Comparison of ENCODE assay signal across 10 mouse cellular contexts in the genomic region with DNA sequence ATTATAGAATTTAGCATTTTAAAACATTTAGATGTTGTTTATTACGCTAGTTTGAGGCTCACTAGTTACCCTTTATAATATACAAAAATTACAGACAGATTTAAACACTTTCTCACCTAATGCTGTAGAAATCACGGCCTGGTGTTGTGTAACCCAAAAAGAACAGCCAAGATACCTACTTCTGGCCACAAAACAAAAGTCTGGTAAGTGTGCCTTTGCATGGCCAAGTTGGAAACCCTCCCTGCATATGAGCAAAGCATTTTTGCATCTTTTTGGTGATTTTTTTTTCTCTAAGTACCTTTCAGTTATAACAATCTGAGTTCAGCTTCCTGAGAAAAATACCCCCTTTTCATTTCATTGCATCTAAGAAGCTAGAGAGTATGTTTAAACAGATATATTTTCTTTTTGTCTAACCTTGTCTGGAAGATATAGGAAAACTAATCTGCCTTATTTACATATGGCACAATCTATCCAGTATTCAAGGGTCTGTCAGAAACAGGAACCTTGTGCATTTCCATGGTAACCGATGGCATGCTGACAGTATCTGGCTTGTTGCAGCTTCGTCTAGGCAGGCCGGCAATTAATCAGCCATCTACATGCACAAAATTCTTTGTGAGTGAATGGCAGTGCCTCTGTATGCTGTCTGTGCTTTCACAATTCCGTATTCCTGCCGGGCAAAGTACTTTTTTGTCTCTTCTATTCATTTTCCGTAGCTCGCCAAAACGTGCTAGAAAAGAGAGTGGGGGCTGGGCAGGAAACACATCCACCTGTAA.
DNase-seq lines count a peak whose midpoint lies in the region; ATAC-seq and TF ChIP-seq lines count a peak whose summit lies in the region.
"Had no signal": no experiment of that assay in that cellular context is flagged by ENCODE, and none has a peak within 500 bp of the region (broad histone marks: within the 10 kb centered on the region; RNA-seq: fewer than 3 reads in every experiment).

No protein-coding gene starts in this region.

- TF ChIP-seq CTCF in MEL (IDR thresholded peaks at IDR 0.05 in 2 of 3, conservative IDR thresholded peaks at IDR 0.05 in 1 of 3; ENCODE audit: control insufficient read depth in 1 of 3, insufficient read depth in 1 of 3, low read depth in 2 of 3, low read length in 3 of 3, poor library complexity in 1 of 3, severe bottlenecking in 1 of 3) = no peak

- peak overlapping the region; percentile 35 to 44 for H3K4me3 ChIP-seq in MEL (ENCODE audit: control insufficient read depth in 1 of 2, insufficient read depth in 1 of 2, low read depth in 2 of 2, low read length in 2 of 2)
- H3K4me3 ChIP-seq in forebrain, embryonic 16.5 days (replicated peaks; ENCODE audit: low read length) = no peak overlapping the region
- no peak overlapping the region for H3K4me3 ChIP-seq in midbrain, embryonic 10.5 days

- peak overlapping the region; percentile 52 for H3K27ac ChIP-seq in MEL (ENCODE audit: control insufficient read depth, low read depth, low read length)
- H3K27ac ChIP-seq in forebrain, embryonic 16.5 days (ENCODE audit: low read length) = peak overlapping the region; percentile 82
- H3K27ac ChIP-seq in midbrain, embryonic 10.5 days (replicated peaks) = peak overlapping the region; percentile 71

- peaks cover 2 to 16% of the 10 kb centered on the region in 2 experiments; a peak in 3 of 4 replicates for H3K4me1 ChIP-seq in MEL (ENCODE audit: control insufficient read depth in 1 of 2, insufficient read depth in 2 of 2, low read length in 2 of 2)
- peaks cover 12% of the 10 kb centered on the region for H3K4me1 ChIP-seq in forebrain, embryonic 16.5 days (replicated peaks; ENCODE audit: control insufficient read depth, insufficient read depth, low read length)
- H3K4me1 ChIP-seq in midbrain, embryonic 10.5 days = peaks cover 13% of the 10 kb centered on the region

- WGBS in forebrain, embryonic 16.5 days = 6% methylated on average over 10 of the region's 10 CpGs
- WGBS in midbrain, embryonic 10.5 days = 56% methylated on average over 10 of the region's 10 CpGs

- no peaks in the 10 kb centered on the region for H3K9me3 ChIP-seq in MEL (replicated peaks; ENCODE audit: insufficient read depth, low read length)
- no peaks in the 10 kb centered on the region for H3K9me3 ChIP-seq in forebrain, embryonic 16.5 days (ENCODE audit: control insufficient read depth, low read length)
- no peaks in the 10 kb centered on the region for H3K9me3 ChIP-seq in midbrain, embryonic 10.5 days (replicated peaks)
- H3K9me3 ChIP-seq: G1E had no signal

- H3K27me3 ChIP-seq in MEL (ENCODE audit: control insufficient read depth in 1 of 2, insufficient read depth in 2 of 2, low read length in 2 of 2) = no peaks in the 10 kb centered on the region
- H3K27me3 ChIP-seq in forebrain, embryonic 16.5 days (replicated peaks; ENCODE audit: control insufficient read depth, insufficient read depth, low read length) = no peaks in the 10 kb centered on the region
- no peaks in the 10 kb centered on the region for H3K27me3 ChIP-seq in midbrain, embryonic 10.5 days (ENCODE audit: low read depth, poor library complexity, severe bottlenecking)

- DNase-seq in MEL (ENCODE audit: low read depth, low spot score) = peak; percentile 93
- DNase-seq in brain, adult 2 months (ENCODE audit: low read depth, low spot score) = peak; percentile 53
- peak; percentile 14 for DNase-seq in midbrain, embryonic 10.5 days (ENCODE audit: low spot score)
- DNase-seq in testis, postnatal 14 days (ENCODE audit: low spot score) = no peak
- no peak for DNase-seq in spleen, adult 12 weeks (ENCODE audit: low spot score)
- no peak for DNase-seq in ovary, postnatal 10 days (ENCODE audit: low spot score)
- DNase-seq in adrenal gland, postnatal 14 days = no peak
- DNase-seq: kidney, adult 11 months had no signal

- H3K9ac ChIP-seq in MEL (ENCODE audit: control insufficient read depth, low read depth, low read length, poor library complexity, severe bottlenecking) = no peak overlapping the region
- peak overlapping the region; percentile 33; the same call in 1 of the 2 replicates for H3K9ac ChIP-seq in forebrain, embryonic 16.5 days (replicated peaks; ENCODE audit: low read depth, low read length)

- peaks cover 0 to 15% of the 10 kb centered on the region in 2 experiments; a peak in 2 of 4 replicates for H3K36me3 ChIP-seq in MEL (ENCODE audit: control insufficient read depth in 1 of 2, insufficient read depth in 2 of 2, low read length in 2 of 2)
- no peaks in the 10 kb centered on the region for H3K36me3 ChIP-seq in forebrain, embryonic 16.5 days (ENCODE audit: control insufficient read depth, insufficient read depth)
- no peaks in the 10 kb centered on the region for H3K36me3 ChIP-seq in midbrain, embryonic 10.5 days
- H3K36me3 ChIP-seq: G1E had no signal

- peak; percentile 97 for ATAC-seq in forebrain, embryonic 16.5 days

- no peak for TF ChIP-seq POLR2A in MEL (IDR thresholded peaks at IDR 0.05; ENCODE audit: control insufficient read depth in 1 of 2, insufficient read depth in 1 of 2, low read depth in 1 of 2, low read length in 2 of 2, poor library complexity in 1 of 2)

- peak overlapping the region; percentile 35 for H3K4me2 ChIP-seq in forebrain, embryonic 16.5 days (ENCODE audit: low read length)

- H3K79me2 ChIP-seq in MEL (ENCODE audit: control insufficient read depth, insufficient read depth, low read length, poor library complexity) = no peaks in the 10 kb centered on the region

- peak; percentile 80 to 86 for TF ChIP-seq EP300 in MEL (IDR thresholded peaks at IDR 0.05; ENCODE audit: low read depth in 1 of 2, low read length in 2 of 2)

- no peak for TF ChIP-seq RAD21 in MEL (IDR thresholded peaks at IDR 0.05; ENCODE audit: low read depth, low read length)

TF ChIP-seq in MEL, 35 proteins besides CTCF, POLR2A, EP300 and RAD21:
- TF ChIP-seq NELFE (IDR thresholded peaks at IDR 0.05; ENCODE audit: low read depth, low read length) (no peak), ETS1 (IDR thresholded peaks at IDR 0.05; ENCODE audit: low read depth, low read length) (no peak; the same call in 1 of the 2 replicates), MYB (IDR thresholded peaks at IDR 0.05; ENCODE audit: low read depth, low read length) (no peak), MAZ (IDR thresholded peaks at IDR 0.05; ENCODE audit: low read depth, low read length) (no peak), UBTF (IDR thresholded peaks at IDR 0.05; ENCODE audit: borderline replicate concordance, insufficient read depth, low read depth, low read length) (no peak), CHD2 (IDR thresholded peaks at IDR 0.05; ENCODE audit: low read length) (no peak), JUND (IDR thresholded peaks at IDR 0.05; ENCODE audit: low read depth, low read length) (no peak), ZKSCAN1 (IDR thresholded peaks at IDR 0.05; ENCODE audit: low read depth, low read length) (no peak), USF2 (IDR thresholded peaks at IDR 0.05; ENCODE audit: borderline replicate concordance in 1 of 2, insufficient read depth in 1 of 2, low read depth in 1 of 2, low read length in 2 of 2) (no peak), ZMIZ1 (IDR thresholded peaks at IDR 0.05; ENCODE audit: low read depth, low read length) (no peak), POLR2AphosphoS5 (IDR thresholded peaks at IDR 0.05; ENCODE audit: borderline replicate concordance, low read depth, low read length) (no peak), TCF12 (IDR thresholded peaks at IDR 0.05; ENCODE audit: low read depth, low read length) (peak; percentile 51; the same call in 1 of the 2 replicates), GABPA (IDR thresholded peaks at IDR 0.05; ENCODE audit: low read depth, low read length) (no peak), ZC3H11A (IDR thresholded peaks at IDR 0.05; ENCODE audit: low read depth, low read length) (no peak), MAX (IDR thresholded peaks at IDR 0.05; ENCODE audit: low read length) (peak; percentile 74), KAT2A (conservative IDR thresholded peaks at IDR 0.05; ENCODE audit: low read depth, low read length) (no peak), ZNF384 (IDR thresholded peaks at IDR 0.05; ENCODE audit: low read depth, low read length) (no peak), TAL1 (IDR thresholded peaks at IDR 0.05; ENCODE audit: low read length) (peak; percentile 85), HCFC1 (IDR thresholded peaks at IDR 0.05; ENCODE audit: low read depth, low read length) (peak; percentile 17; the same call in 1 of the 2 replicates), TBP (IDR thresholded peaks at IDR 0.05; ENCODE audit: low read depth, low read length) (peak; percentile 35; the same call in 1 of the 2 replicates), E2F4 (IDR thresholded peaks at IDR 0.05; ENCODE audit: borderline replicate concordance, low read depth, low read length) (no peak), RCOR1 (IDR thresholded peaks at IDR 0.05; ENCODE audit: low read depth, low read length) (peak; percentile 60), USF1 (IDR thresholded peaks at IDR 0.05; ENCODE audit: low read depth, low read length) (no peak), POLR2AphosphoS2 (IDR thresholded peaks at IDR 0.05; ENCODE audit: low read length) (no peak), GATA1 (IDR thresholded peaks at IDR 0.05; ENCODE audit: low read depth, low read length) (peak; percentile 74), MYC (IDR thresholded peaks at IDR 0.05; ENCODE audit: low read depth, low read length) (no peak), NRF1 (IDR thresholded peaks at IDR 0.05; ENCODE audit: insufficient read depth, low read depth, low read length, poor library complexity, severe bottlenecking) (no peak), MAFK (IDR thresholded peaks at IDR 0.05; ENCODE audit: borderline replicate concordance, low read depth, low read length) (no peak), SMC3 (IDR thresholded peaks at IDR 0.05; ENCODE audit: low read depth, low read length) (no peak), CHD1 (IDR thresholded peaks at IDR 0.05; ENCODE audit: low read depth, low read length) (no peak), BHLHE40 (IDR thresholded peaks at IDR 0.05; ENCODE audit: borderline replicate concordance, low read depth, low read length) (0 out of 2 replicates have a peak, but pooled peaks have one; percentile 34), SIN3A (IDR thresholded peaks at IDR 0.05; ENCODE audit: low read length) (peak; percentile 74), ELF1 (IDR thresholded peaks at IDR 0.05; ENCODE audit: low read depth, low read length) (no peak), MEF2A (IDR thresholded peaks at IDR 0.05; ENCODE audit: extremely low read depth, insufficient replicate concordance, low read depth, low read length, poor library complexity, severe bottlenecking) (no peak), MXI1 (IDR thresholded peaks at IDR 0.05; ENCODE audit: low read depth, low read length) (peak; percentile 75)

Comparison
In these comparisons a context has a peak if more than half of its experiments do, and no peak if none do; other contexts are left out.
1. DNase-seq: peak in MEL (single experiment), brain, adult 2 months (single experiment) and midbrain, embryonic 10.5 days (single experiment); none in testis, postnatal 14 days (single experiment), spleen, adult 12 weeks (single experiment), ovary, postnatal 10 days (single experiment) and adrenal gland, postnatal 14 days (single experiment).
2. H3K4me3 ChIP-seq: peak in MEL (2 of 2); none in forebrain, embryonic 16.5 days (single experiment) and midbrain, embryonic 10.5 days (single experiment).
3. Peak in every context shown above with its lines, with median percentiles within 50 percentile points of each other: H3K27ac ChIP-seq.